Mouse (Mus musculus) embryonic facial prominence, embryonic 11.5 days (tissue): Measurements from ENCODE around the gene Ppm1a. TPM values are rescaled to one million over a fixed set of nuclear protein-coding genes. Genes with fewer than 3 reads are reported as not detected.

Source experiments
- ATAC-seq: fragments of 200-750 bp; cut with Nextera tagmentation; replicated peaks from 2 replicates; pipeline ENCODE4 v1.8.0; 2017; ENCODE audit warnings: low read depth; ENCODE audit not compliant: insufficient number of reproducible peaks, low FRiP score, low TSS enrichment
- DNase-seq: peaks from one replicate; pipeline ENCODE4 v3.0.0-alpha.2; 2015; ENCODE audit warnings: low spot score
- H3K27ac ChIP-seq: fragments of 300-500 bp; sonication (generic); replicated peaks from 2 replicates; pipeline ENCODE4 v1.5.1; 2014; ENCODE audit warnings: mild to moderate bottlenecking, low read depth, low read length, control low read depth
- H3K27me3 ChIP-seq: fragments of 300-500 bp; sonication (generic); 2 replicates; pipeline ENCODE4 v1.6.1; 2014; ENCODE audit warnings: mild to moderate bottlenecking, low read length, moderate library complexity, mixed read lengths; ENCODE audit not compliant: control insufficient read depth, insufficient read depth
- H3K36me3 ChIP-seq: fragments of 300-500 bp; sonication (generic); replicated peaks from 2 replicates; pipeline ENCODE4 v1.6.1; 2014; ENCODE audit warnings: low read depth, mild to moderate bottlenecking, low read length, moderate library complexity, mixed read lengths; ENCODE audit not compliant: control insufficient read depth, insufficient read depth
- H3K4me1 ChIP-seq: fragments of 300-500 bp; sonication (generic); 2 replicates; pipeline ENCODE4 v1.6.1; 2014; ENCODE audit warnings: low read length, mixed read lengths; ENCODE audit not compliant: control insufficient read depth, insufficient read depth
- H3K4me2 ChIP-seq: fragments of 300-500 bp; sonication (generic); 2 replicates; pipeline ENCODE4 v1.6.1; 2014; ENCODE audit warnings: low read depth, mild to moderate bottlenecking, control low read depth, low read length, moderate library complexity
- H3K4me3 ChIP-seq: fragments of 300-500 bp; sonication (generic); 2 replicates; pipeline ENCODE4 v1.5.1; 2014; ENCODE audit warnings: low read depth, low read length, control low read depth
- H3K9ac ChIP-seq: fragments of 300-500 bp; sonication (generic); replicated peaks from 2 replicates; pipeline ENCODE4 v1.6.1; 2014; ENCODE audit warnings: mild to moderate bottlenecking, control low read depth, low read length
- H3K9me3 ChIP-seq: fragments of 300-500 bp; sonication (generic); replicated peaks from 2 replicates; pipeline ENCODE4 v1.6.1; 2016; ENCODE audit warnings: mild to moderate bottlenecking, low read length, inconsistent platforms, mixed read lengths; ENCODE audit not compliant: control insufficient read depth
- WGBS: fragments of 180-500 bp; shearing (Covaris S2); extraction: QIAGEN DNeasy Blood & Tissue Kit; methylation state at CpG from one replicate; pipeline ENCODE4 v1.1.7; 2014; 5-methylcytosine and 5-hydroxymethylcytosine counted together
- polyA plus RNA-seq: library from polyadenylated mRNA; unstranded; fragments of >200 nt; fragmentation: Nextera tagmentation; extraction: Ambion mirVana; gene quantifications from 2 replicates; pipeline ENCODE4 v1.2.1, GENCODE M21; 2014

The Ppm1a gene
- polyA plus RNA-seq: 68.3 and 74.6 TPM in 2 replicates

DNA sequence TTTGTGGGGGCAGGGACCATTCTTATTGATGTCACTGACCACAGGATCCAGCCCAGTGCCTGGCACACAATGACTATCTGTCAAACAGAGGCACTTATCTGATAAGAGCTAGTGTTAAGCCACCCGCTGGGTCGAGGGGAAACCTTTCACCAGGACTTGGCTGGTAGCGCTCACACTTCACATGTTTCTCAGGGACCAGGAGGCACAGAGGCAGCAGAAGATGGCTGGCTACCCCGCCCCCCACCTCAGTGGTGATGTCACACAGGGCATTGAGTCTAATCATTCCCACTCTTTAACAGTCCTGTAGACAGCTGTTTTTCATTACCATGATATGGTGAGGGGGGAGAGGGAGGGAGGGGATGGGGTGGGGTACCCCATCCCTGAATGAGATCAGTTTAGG is at the start of gene Ppm1a:
Ppm1a (plus strand) TSS at position 370 of the 400 bp plus-strand sequence.
- no peaks in the 10 kb centered on the region for H3K36me3 ChIP-seq
- DNase-seq (peak; percentile 83), ATAC-seq (no peak)
- H3K27me3 ChIP-seq: no peaks in the 10 kb centered on the region
- no peak within 1 kb of the TSS for H3K4me3 ChIP-seq
- H3K4me1 ChIP-seq: no peaks in the 10 kb centered on the region
- H3K9me3 ChIP-seq: no peaks in the 10 kb centered on the region
- H3K4me2 ChIP-seq: 0 out of 2 replicates have a peak within 1 kb of the TSS, but pooled peaks have one; percentile 4
- WGBS: 8% methylated on average over 4 of the region's 4 CpGs
- peak within 1 kb of the TSS; percentile 47 for H3K27ac ChIP-seq
- no peak within 1 kb of the TSS; the same call in 1 of the 2 replicates for H3K9ac ChIP-seq

DNA sequence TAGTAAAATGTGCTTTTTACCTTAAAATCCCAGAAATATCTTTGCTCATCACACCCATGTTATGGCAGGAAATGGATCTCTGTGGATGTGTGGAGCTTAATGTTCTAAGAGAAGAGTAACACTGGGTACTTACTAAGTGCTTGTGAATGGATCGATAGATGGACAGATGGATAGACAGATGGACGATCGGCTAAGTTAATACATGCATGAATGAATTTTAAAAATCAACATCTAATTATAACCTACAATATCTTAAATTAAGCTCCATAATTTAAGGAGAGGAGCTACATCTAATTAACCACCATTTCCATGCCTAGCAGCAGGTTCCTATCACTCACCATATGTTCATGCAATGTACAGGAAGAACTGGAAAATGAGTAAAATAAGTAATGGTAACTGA is 47.3 kb upstream of the Ppm1a start:
- no peak overlapping the region for H3K9ac ChIP-seq
- no peaks in the 10 kb centered on the region for H3K27me3 ChIP-seq
- H3K27ac ChIP-seq: no peak overlapping the region
- no peaks in the 10 kb centered on the region for H3K9me3 ChIP-seq
- ATAC-seq (no peak), DNase-seq (no peak)
- H3K4me1 ChIP-seq: no peaks in the 10 kb centered on the region
- no peak overlapping the region for H3K4me3 ChIP-seq
- H3K36me3 ChIP-seq: no peaks in the 10 kb centered on the region
- WGBS: 92% methylated on average over 3 of the region's 3 CpGs
- H3K4me2 ChIP-seq: no peak overlapping the region

DNA sequence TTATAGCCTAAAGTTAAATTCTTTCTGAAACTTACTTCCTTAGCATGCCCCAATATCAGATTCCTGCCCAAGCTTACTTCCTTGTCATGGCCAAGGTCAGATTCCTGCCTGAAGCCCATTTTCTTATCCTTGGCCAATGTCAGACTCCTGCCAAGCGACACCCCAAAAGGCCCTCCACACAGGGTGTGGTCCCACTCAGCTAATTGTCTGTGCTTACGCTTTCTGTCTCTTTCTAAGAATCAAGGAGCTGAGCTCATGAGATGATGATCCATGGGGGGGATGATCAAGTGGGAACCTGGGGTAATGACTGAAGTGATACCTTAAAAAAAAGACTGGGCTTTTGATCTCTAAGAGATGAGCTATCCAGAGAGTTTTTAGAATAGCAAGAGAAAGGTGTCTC is 42.4 kb upstream of the Ppm1a start:
- WGBS: 92% methylated on average over 2 of the region's 2 CpGs

DNA sequence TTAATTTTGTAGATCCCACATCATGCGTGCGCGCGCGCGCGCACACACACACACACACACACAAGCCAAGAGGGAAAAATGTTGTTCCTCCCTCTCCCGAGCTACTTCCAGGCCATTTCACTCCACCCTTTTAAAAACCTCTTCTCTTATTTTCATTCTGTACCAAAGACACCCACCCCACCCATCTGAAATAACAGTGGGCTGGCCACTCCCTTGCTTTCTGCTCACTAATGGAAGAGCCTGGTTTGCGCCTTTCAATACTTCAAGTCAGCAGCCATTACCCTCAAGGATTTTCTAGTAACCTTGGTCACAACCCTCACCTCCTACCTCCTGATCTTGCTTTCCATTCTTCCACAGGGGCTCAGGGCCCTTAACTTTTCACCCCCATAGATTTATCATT is 41.4 kb upstream of the Ppm1a start:
- Histone ChIP-seq H3K9me3 (no peaks in the 10 kb centered on the region), H3K4me1 (no peaks in the 10 kb centered on the region), H3K36me3 (no peaks in the 10 kb centered on the region), H3K4me3 (no peak overlapping the region), H3K4me2 (no peak overlapping the region), H3K27ac (no peak overlapping the region), H3K27me3 (no peaks in the 10 kb centered on the region), H3K9ac (no peak overlapping the region)
- DNase-seq (no peak), ATAC-seq (no peak)
- WGBS: 95% methylated on average over 9 of the region's 9 CpGs

More for the DNA sequence above, 42.4 kb upstream of the Ppm1a start:
- Histone ChIP-seq H3K4me3 (no peak overlapping the region), H3K4me2 (no peak overlapping the region), H3K9me3 (no peaks in the 10 kb centered on the region), H3K9ac (no peak overlapping the region), H3K27ac (no peak overlapping the region), H3K4me1 (no peaks in the 10 kb centered on the region), H3K36me3 (no peaks in the 10 kb centered on the region), H3K27me3 (no peaks in the 10 kb centered on the region)
- ATAC-seq (no peak), DNase-seq (no peak)

DNA sequence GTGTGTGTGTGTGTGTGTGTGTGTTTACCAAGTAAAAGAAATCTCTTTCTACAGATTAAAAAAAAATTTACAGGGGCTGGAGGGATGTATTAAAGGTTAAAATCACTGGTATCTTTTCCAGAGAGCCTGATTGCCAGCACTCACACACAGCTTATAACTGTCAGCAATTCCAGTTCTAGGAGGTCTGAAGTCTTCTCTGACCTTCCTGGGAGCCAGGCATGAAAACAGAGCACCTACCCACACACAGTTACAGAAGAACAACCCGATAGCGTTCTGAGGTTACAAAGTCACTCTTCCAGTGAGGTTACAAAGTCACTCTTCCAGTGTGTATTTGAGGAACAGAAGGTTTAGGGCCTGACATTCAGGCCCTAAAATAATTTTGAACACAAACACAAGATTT is 38.2 kb upstream of the Ppm1a start:
- H3K27ac ChIP-seq: no peak overlapping the region
- H3K4me2 ChIP-seq: no peak overlapping the region
- H3K9me3 ChIP-seq: no peaks in the 10 kb centered on the region
- 63% methylated on average over 2 of the region's 2 CpGs for WGBS
- ATAC-seq: no peak
- no peaks in the 10 kb centered on the region for H3K4me1 ChIP-seq
- H3K27me3 ChIP-seq: no peaks in the 10 kb centered on the region
- H3K4me3 ChIP-seq: no peak overlapping the region
- DNase-seq: no peak
- H3K36me3 ChIP-seq: no peaks in the 10 kb centered on the region
- no peak overlapping the region for H3K9ac ChIP-seq

DNA sequence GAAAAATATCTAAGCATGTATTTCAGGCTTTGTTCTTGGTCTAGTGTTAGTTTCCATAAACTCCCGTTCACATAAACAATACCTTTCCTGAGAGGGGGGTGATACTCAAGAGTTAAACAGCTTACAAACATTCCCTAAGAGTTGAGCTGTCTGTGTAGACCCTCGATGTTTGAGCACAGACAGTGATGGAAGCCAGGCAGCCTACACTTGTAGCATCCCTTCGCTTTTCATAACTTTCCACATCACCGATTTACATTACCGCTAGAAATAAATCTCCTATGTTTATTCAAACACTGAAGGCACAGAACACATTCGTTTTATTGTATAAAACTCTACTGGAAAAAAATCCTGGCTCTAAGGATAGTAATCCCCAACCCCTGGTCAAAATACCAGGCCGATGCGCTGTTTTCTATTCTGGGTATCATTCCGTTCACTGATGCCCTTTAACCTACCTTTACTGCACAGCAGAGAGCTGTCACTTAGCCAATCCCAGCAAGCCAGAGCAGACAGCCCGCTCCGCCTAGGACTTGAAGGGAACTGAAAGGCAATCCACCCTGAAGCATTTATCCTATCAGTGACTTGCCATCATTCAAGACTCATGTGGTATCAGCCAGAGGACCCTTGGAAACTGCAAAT is 37.7 kb upstream of the Ppm1a start:
- Histone ChIP-seq H3K27me3 (no peaks in the 10 kb centered on the region), H3K9ac (no peak overlapping the region), H3K36me3 (no peaks in the 10 kb centered on the region), H3K4me3 (no peak overlapping the region), H3K27ac (no peak overlapping the region), H3K4me2 (no peak overlapping the region), H3K4me1 (no peaks in the 10 kb centered on the region), H3K9me3 (no peaks in the 10 kb centered on the region)
- WGBS: 79% methylated on average over 11 of the region's 11 CpGs
- no peak for ATAC-seq
- no peak for DNase-seq

DNA sequence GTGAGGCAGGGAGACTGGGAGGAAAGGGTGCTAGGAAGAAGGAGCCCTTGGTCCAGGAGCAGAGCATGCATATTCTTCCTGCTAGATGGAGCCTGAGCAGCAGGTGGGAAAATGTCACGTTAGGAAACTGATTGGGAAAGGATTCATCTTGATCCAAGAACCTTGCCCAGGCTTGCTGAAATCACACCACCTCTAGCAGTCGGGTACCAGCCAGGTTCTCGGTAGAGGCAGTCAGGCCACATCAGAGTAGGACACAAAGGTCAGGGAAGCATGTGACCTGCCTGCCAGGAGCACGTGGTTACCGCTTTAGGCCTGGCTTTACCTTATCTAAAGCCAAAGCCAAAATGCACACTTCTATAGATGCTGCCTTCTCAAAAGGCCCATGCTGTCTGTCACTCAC is 35.5 kb upstream of the Ppm1a start:
- no peak overlapping the region for H3K27ac ChIP-seq
- H3K27me3 ChIP-seq: no peaks in the 10 kb centered on the region
- no peak overlapping the region for H3K4me2 ChIP-seq
- no peak overlapping the region for H3K9ac ChIP-seq
- H3K4me3 ChIP-seq: no peak overlapping the region
- no peaks in the 10 kb centered on the region for H3K9me3 ChIP-seq
- H3K4me1 ChIP-seq: no peaks in the 10 kb centered on the region
- DNase-seq: no peak
- no peak for ATAC-seq
- no peaks in the 10 kb centered on the region for H3K36me3 ChIP-seq
- WGBS: 80% methylated on average over 5 of the region's 5 CpGs

DNA sequence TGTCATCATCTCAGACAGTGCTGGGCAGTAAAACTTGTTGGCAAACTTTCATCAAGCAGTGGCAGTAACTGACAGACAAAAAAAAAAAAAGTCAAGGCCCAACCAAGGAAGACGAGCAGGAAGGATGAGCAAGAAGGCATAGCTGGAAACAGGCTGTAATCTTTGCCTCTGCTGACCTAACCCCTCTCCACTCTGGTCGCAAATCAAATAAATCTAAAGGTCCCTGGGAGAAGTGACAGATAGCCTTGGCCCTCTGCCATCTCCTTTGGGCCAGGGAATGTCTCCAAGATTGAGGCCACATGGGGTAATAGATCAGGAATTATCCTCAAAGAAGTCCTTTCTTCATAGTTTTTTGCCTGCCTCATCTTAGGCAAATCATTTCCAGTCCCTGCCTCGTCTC is 33.3 kb upstream of the Ppm1a start:
- Histone ChIP-seq H3K9me3 (no peaks in the 10 kb centered on the region), H3K9ac (no peak overlapping the region), H3K4me3 (no peak overlapping the region), H3K4me1 (no peaks in the 10 kb centered on the region), H3K36me3 (no peaks in the 10 kb centered on the region), H3K27ac (no peak overlapping the region), H3K27me3 (no peaks in the 10 kb centered on the region), H3K4me2 (no peak overlapping the region)
- WGBS: 52% methylated on average over 3 of the region's 3 CpGs
- ATAC-seq (no peak), DNase-seq (no peak)
